Mouse (Mus musculus) heart, postnatal 0 days (tissue): ENCODE data around the gene Dcn. TPM values are rescaled to one million over a fixed set of nuclear protein-coding genes. Genes with fewer than 3 reads are reported as not detected.

Experiments used
- ATAC-seq: fragments of 200-750 bp; cut with Nextera tagmentation; 2 replicates; pipeline ENCODE4 v1.8.0; 2017; ENCODE audit warnings: low read depth, moderate number of reproducible peaks, moderate library complexity; ENCODE audit not compliant: insufficient read depth
- DNase-seq: peaks from one replicate; pipeline ENCODE4 v3.0.0-alpha.2; 2016; ENCODE audit warnings: low spot score
- H3K27ac ChIP-seq: fragments of 300-500 bp; sonication (generic); 2 replicates; pipeline ENCODE4 v1.5.1; 2014; ENCODE audit warnings: low read depth, mild to moderate bottlenecking
- H3K27me3 ChIP-seq: fragments of 300-500 bp; sonication (generic); 2 replicates; pipeline ENCODE4 v1.6.1; 2014; ENCODE audit warnings: low read length, mixed read lengths; ENCODE audit not compliant: control insufficient read depth, insufficient read depth
- H3K36me3 ChIP-seq: fragments of 300-500 bp; sonication (generic); replicated peaks from 2 replicates; pipeline ENCODE4 v1.6.1; 2014; ENCODE audit warnings: low read length, mixed read lengths; ENCODE audit not compliant: control insufficient read depth, insufficient read depth
- H3K4me1 ChIP-seq: fragments of 300-500 bp; sonication (generic); 2 replicates; pipeline ENCODE4 v1.6.1; 2014; ENCODE audit warnings: antibody characterized with exemption; ENCODE audit not compliant: control insufficient read depth, insufficient read depth
- H3K4me2 ChIP-seq: fragments of 300-500 bp; sonication (generic); 2 replicates; pipeline ENCODE4 v1.6.1; 2014; ENCODE audit warnings: low read depth, mild to moderate bottlenecking, low read length, moderate library complexity
- H3K4me3 ChIP-seq: fragments of 300-500 bp; sonication (generic); 2 replicates; pipeline ENCODE4 v1.5.1; 2014; ENCODE audit warnings: low read depth, low read length
- H3K9ac ChIP-seq: fragments of 300-500 bp; sonication (generic); replicated peaks from 2 replicates; pipeline ENCODE4 v1.6.1; 2014; ENCODE audit warnings: low read depth, low read length, mixed read lengths
- H3K9me3 ChIP-seq: fragments of 300-500 bp; sonication (generic); replicated peaks from 2 replicates; pipeline ENCODE4 v1.6.1; 2016; ENCODE audit warnings: low read length; ENCODE audit not compliant: control insufficient read depth
- CTCF ChIP-seq: IDR thresholded peaks from 2 replicates; pipeline ENCODE4 v1.5.1; 2016; ENCODE audit warnings: antibody characterized with exemption, control low read depth, low read depth
- EP300 ChIP-seq: IDR thresholded peaks from 2 replicates; pipeline ENCODE4 v1.6.1; 2016; ENCODE audit warnings: antibody characterized with exemption, low read depth
- WGBS: fragments of 180-500 bp; shearing (Covaris S2); extraction: QIAGEN DNeasy Blood & Tissue Kit; methylation state at CpG from one replicate; pipeline ENCODE4 v1.1.7; 2014; 5-methylcytosine and 5-hydroxymethylcytosine counted together
- polyA plus RNA-seq: library from polyadenylated mRNA; unstranded; fragments of >200 nt; fragmentation: Nextera tagmentation; extraction: Ambion mirVana; gene quantifications from 2 replicates; pipeline ENCODE4 v1.2.1, GENCODE M21; 2015
- total RNA-seq: library from RNA; depleted of rRNA; stranded (reverse); fragments of >200 nt; gene quantifications from 2 replicates; pipeline ENCODE4 v1.2.3, GENCODE M21; 2014; ENCODE audit warnings: low replicate concordance; rRNA removed

The Dcn gene
- total and polyA plus RNA-seq, 2 experiments from 2014 or later: 292 to 328 TPM

DNA sequence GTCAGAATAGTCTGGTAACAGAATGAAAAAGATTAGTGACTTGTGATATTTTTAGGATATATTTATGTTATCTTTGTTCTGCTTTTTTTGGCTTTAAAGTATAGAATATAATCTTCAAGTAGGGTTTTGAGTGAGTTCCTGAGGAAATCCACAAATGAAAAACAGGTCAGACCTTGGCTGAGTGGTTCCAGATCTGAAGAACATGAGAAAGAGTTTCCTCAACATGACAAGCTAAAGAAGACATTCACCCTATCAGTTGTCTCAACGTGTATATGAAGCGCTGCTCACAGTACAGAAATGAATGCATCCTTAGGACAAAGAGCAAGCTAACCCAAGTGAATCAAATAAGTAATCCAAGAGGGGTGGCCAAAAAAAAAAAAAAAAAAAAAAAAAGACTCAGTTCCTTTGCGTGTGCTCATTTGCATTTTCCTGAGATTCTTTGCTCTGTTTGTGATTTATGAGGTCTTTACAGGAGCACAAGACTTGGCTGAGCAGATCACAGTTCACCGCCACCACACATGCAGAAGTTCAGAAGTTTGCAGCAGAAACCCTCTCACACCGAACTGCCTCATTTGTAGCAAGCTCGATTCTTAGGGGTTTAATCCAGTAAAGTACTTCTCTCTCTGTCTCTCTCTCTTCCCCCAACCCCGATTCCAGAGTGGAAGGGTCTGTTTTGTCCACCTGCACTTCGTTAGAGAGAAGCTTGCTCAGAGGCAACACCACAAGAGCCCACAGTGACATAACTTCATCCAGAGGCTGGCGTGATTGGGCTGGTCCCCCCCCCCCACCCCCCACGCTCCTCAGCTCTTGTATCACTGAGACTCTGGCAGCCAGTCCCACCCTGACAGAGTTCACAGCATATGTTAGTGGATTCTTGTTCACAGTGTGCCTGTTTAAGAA, 85.8 kb downstream of the Dcn start, which contains the start of gene Lum:
TSS of gene Lum (plus strand) at position 172 of the 900 bp plus-strand sequence.
- DNase-seq: no peak

DNA sequence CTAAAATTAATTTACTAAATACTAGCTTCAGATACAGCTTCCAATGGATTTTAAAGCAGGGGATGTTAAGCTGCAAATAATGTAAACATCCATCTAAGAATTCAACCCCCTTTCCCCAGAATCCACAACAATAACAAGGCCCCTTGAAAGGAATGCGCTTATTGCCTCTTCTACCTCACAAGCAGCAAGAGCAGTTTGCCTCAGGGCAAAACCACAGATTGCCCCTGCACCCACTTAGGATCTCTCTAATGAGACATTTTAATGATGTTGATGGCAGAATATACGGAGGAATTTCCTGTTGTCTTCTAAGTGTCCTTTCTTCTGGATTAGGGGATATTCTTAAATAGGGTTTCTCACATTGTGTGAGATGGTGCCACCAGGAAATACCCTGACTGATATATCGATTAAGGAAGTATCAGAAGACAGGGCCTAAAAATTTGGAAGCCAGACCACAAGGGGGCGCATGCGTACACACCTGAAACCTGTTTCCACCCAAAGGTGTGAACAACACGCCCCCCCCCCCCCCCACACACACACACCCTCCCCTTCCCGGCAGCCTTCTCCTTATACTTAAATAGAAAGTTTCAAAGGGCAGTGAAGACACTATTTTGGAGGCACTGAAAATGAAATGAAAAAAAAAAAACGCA, 88.2 kb downstream of the Dcn start:
- DNase-seq: no peak
- H3K27me3 ChIP-seq: no peaks in the 10 kb centered on the region
- H3K4me2 ChIP-seq: 0 out of 2 replicates have a peak overlapping the region, but pooled peaks have one; percentile 12
- H3K9ac ChIP-seq: no peak overlapping the region
- no peaks in the 10 kb centered on the region for H3K4me1 ChIP-seq
- no peaks in the 10 kb centered on the region for H3K9me3 ChIP-seq
- no peaks in the 10 kb centered on the region for H3K36me3 ChIP-seq
- no peak for TF ChIP-seq CTCF
- TF ChIP-seq EP300: no peak
- ATAC-seq: no peak
- H3K27ac ChIP-seq: no peak overlapping the region
- no peak overlapping the region for H3K4me3 ChIP-seq
- 64% methylated on average over 8 of the region's 8 CpGs for WGBS

More for the DNA sequence above, 85.8 kb downstream of the Dcn start, which contains the start of gene Lum:
- Histone ChIP-seq H3K36me3 (no peaks in the 10 kb centered on the region), H3K27me3 (no peaks in the 10 kb centered on the region), H3K9me3 (no peaks in the 10 kb centered on the region), H3K27ac (peak within 1 kb of the TSS; percentile 51; the same call in 1 of the 2 replicates), H3K9ac (no peak within 1 kb of the TSS), H3K4me2 (peak within 1 kb of the TSS; percentile 28; the same call in 1 of the 2 replicates), H3K4me1 (no peaks in the 10 kb centered on the region), H3K4me3 (peak within 1 kb of the TSS; percentile 9; the same call in 1 of the 2 replicates)
- 0 out of 2 replicates have a peak, but pooled peaks have one; percentile 33 for ATAC-seq
- WGBS: 43% methylated on average over 10 of the region's 10 CpGs
- TF ChIP-seq CTCF (no peak), EP300 (no peak)

Other genes starting within 250 kb of the Dcn start
- 36.5 and 71.6 TPM in 2 replicates for gene Lum, start 85.5 kb downstream of the Dcn start, total RNA-seq
- 87.0 and 102 TPM in 2 replicates for gene Lum, start 85.5 kb downstream of the Dcn start, polyA plus RNA-seq
- gene Kera, start 127.3 kb downstream of the Dcn start, total RNA-seq: not detected in 2 replicates
- gene Kera, start 127.3 kb downstream of the Dcn start, polyA plus RNA-seq: 0.04 and 0.05 TPM in 2 replicates
- gene Epyc, start 164.5 kb downstream of the Dcn start, total RNA-seq: 0.12 and 1.8 TPM in 2 replicates
- gene Epyc, start 164.5 kb downstream of the Dcn start, polyA plus RNA-seq: 0.30 and 0.85 TPM in 2 replicates
- gene Ccer1, start 213.4 kb downstream of the Dcn start, total RNA-seq: not detected in 2 replicates
- not detected in 2 replicates for gene Ccer1, start 213.4 kb downstream of the Dcn start, polyA plus RNA-seq
- not detected in 2 replicates for gene C030005K15Rik, start 247.1 kb downstream of the Dcn start, total RNA-seq
- gene C030005K15Rik, start 247.1 kb downstream of the Dcn start, polyA plus RNA-seq: not detected in 2 replicates